Mouse (Mus musculus) stomach, embryonic 15.5 days (tissue): ENCODE measurements around the gene Zfp467. TPM values are rescaled to one million over a fixed set of nuclear protein-coding genes. Genes with fewer than 3 reads are reported as not detected.

Experiments used
- ATAC-seq: fragments of 200-750 bp; cut with Nextera tagmentation; 2 replicates; pipeline ENCODE4 v1.8.0; 2017; ENCODE audit warnings: low read depth, moderate number of reproducible peaks, moderate TSS enrichment; ENCODE audit not compliant: insufficient read depth, low FRiP score
- H3K27ac ChIP-seq: fragments of 300-500 bp; sonication (generic); 2 replicates; pipeline ENCODE4 v1.5.1; 2015; ENCODE audit warnings: mild to moderate bottlenecking, inconsistent platforms
- H3K27me3 ChIP-seq: fragments of 300-500 bp; sonication (generic); replicated peaks from 2 replicates; pipeline ENCODE4 v1.6.1; 2015; ENCODE audit warnings: inconsistent platforms
- H3K36me3 ChIP-seq: fragments of 300-500 bp; sonication (generic); 2 replicates; pipeline ENCODE4 v1.6.1; 2015; ENCODE audit warnings: inconsistent platforms
- H3K4me1 ChIP-seq: fragments of 300-500 bp; sonication (generic); 2 replicates; pipeline ENCODE4 v1.6.1; 2015; ENCODE audit warnings: inconsistent platforms
- H3K4me2 ChIP-seq: fragments of 300-500 bp; sonication (generic); 2 replicates; pipeline ENCODE4 v1.6.1; 2015; ENCODE audit warnings: mild to moderate bottlenecking, inconsistent platforms
- H3K4me3 ChIP-seq: fragments of 300-500 bp; sonication (generic); replicated peaks from 2 replicates; pipeline ENCODE4 v1.5.1; 2015; ENCODE audit warnings: inconsistent platforms
- H3K9ac ChIP-seq: fragments of 300-500 bp; sonication (generic); 2 replicates; pipeline ENCODE4 v1.6.1; 2015; ENCODE audit warnings: inconsistent platforms
- H3K9me3 ChIP-seq: fragments of 300-500 bp; sonication (generic); 2 replicates; pipeline ENCODE4 v1.6.1; 2016; ENCODE audit warnings: inconsistent platforms
- WGBS: fragments of 180-500 bp; shearing (Covaris S2); methylation state at CpG from one replicate; pipeline ENCODE4 v1.1.7; 2015; 5-methylcytosine and 5-hydroxymethylcytosine counted together
- polyA plus RNA-seq: library from polyadenylated mRNA; unstranded; fragments of >200 nt; fragmentation: Nextera tagmentation; extraction: Ambion mirVana; gene quantifications from 2 replicates; pipeline ENCODE4 v1.2.1, GENCODE M21; 2015

Zfp467 gene
- polyA plus RNA-seq, 1 experiment from 2014 or later, result 25.3 TPM

DNA sequence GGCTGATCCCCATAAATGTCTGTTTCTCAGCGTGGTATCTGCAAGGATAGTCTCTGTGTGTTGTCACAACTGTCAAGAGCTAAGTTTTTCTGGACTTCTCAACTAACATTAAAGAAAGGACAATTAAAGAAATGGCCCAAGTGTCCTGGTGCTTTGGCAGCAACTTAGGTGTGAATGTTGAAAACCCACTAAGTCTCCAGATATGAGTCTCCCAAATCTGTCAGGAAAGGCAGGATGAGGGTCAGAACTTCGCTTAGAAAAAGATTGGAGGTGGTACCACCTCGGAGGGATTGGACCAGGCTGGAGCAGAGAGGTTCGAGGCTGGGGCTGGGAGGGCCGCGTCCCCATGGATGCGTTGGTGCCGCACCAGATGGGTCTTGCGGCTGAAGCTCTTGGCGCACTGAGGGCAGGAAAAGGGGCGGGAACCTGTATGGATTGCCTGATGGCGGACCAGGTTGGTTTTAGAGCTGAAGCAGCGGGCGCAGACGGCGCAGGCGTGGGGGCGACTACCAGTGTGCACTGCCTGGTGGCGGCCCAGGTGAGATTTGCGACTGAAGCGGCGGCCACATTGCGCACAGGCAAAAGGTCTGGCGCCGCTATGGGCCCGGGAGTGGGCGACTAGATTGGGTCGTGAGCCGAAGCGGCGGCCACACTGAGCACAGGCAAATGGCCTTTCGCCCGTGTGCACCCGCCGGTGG is 7.8 kb downstream of the Zfp467 start:
- WGBS, result 78% methylated on average over 35 of the region's 35 CpGs
- Histone ChIP-seq H3K4me3 (no peak overlapping the region), H3K27me3 (no peaks in the 10 kb centered on the region), H3K4me2 (no peak overlapping the region), H3K27ac (no peak overlapping the region), H3K4me1 (peaks cover 16% of the 10 kb centered on the region), H3K36me3 (peaks cover 45% of the 10 kb centered on the region), H3K9ac (no peak overlapping the region), H3K9me3 (no peaks in the 10 kb centered on the region)
- ATAC-seq, result no peak

GRCm38 (mm10) chr6:48435706-48436349 is 9.8 kb downstream of the Zfp467 start:
- Histone ChIP-seq H3K9me3 (no peaks in the 10 kb centered on the region), H3K36me3 (peaks cover 30% of the 10 kb centered on the region), H3K4me2 (no peak overlapping the region), H3K4me1 (peaks cover 16% of the 10 kb centered on the region), H3K9ac (no peak overlapping the region), H3K4me3 (no peak overlapping the region), H3K27me3 (no peaks in the 10 kb centered on the region), H3K27ac (0 out of 2 replicates have a peak overlapping the region, but pooled peaks have one; percentile 16)
- ATAC-seq, result no peak
- 50% methylated on average over 5 of the region's 5 CpGs for WGBS

DNA sequence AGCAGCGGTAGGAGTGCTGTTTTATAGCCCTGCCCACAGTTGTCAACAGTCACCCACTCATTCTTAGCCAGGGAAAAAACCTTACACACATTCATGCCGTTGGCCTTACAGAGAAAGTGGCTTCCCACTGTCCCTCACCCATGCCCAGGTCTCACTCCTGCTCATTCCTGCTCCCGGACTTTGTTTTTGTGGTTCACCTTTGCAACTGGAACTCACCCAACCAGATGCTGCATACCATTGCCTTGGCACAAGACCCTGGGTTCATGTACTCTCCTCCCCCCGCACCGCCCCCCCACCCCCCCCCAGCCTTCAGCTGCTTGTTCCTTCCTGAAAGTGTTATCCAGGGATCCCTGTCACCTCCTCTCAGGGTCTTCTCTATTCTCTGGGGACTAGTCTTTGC is 10.5 kb downstream of the Zfp467 start:
- Histone ChIP-seq H3K4me1 (peaks cover 11% of the 10 kb centered on the region), H3K9ac (no peak overlapping the region), H3K4me2 (peak overlapping the region; percentile 21; the same call in 1 of the 2 replicates), H3K4me3 (no peak overlapping the region), H3K9me3 (no peaks in the 10 kb centered on the region), H3K27me3 (no peaks in the 10 kb centered on the region), H3K27ac (peak overlapping the region; percentile 59; the same call in 1 of the 2 replicates), H3K36me3 (peaks cover 30% of the 10 kb centered on the region)
- no peak for ATAC-seq
- WGBS, result 44% methylated on average over 5 of the region's 5 CpGs

- Histone ChIP-seq H3K27ac (peak overlapping the region; percentile 59; the same call in 1 of the 2 replicates), H3K9me3 (no peaks in the 10 kb centered on the region), H3K36me3 (peaks cover 28% of the 10 kb centered on the region), H3K4me1 (peaks cover 11% of the 10 kb centered on the region), H3K27me3 (no peaks in the 10 kb centered on the region), H3K4me2 (peak overlapping the region; percentile 21; the same call in 1 of the 2 replicates), H3K9ac (no peak overlapping the region), H3K4me3 (no peak overlapping the region)
- 49% methylated on average over 6 of the region's 6 CpGs for WGBS
- no peak for ATAC-seq
Measured at GRCm38 (mm10) chr6:48434651-48435050, 11.0 kb downstream of the Zfp467 start.

GRCm38 (mm10) chr6:48432893-48433816 is 12.5 kb downstream of the Zfp467 start:
- no peaks in the 10 kb centered on the region for H3K9me3 ChIP-seq
- H3K4me2 ChIP-seq, result peak overlapping the region; percentile 16; the same call in 1 of the 2 replicates
- H3K9ac ChIP-seq, result no peak overlapping the region
- H3K4me1 ChIP-seq, result peaks cover 14% of the 10 kb centered on the region
- peak overlapping the region; percentile 77 for H3K27ac ChIP-seq
- whole genome bisulfite sequencing, result 41% methylated on average over 12 of the region's 12 CpGs
- H3K27me3 ChIP-seq, result no peaks in the 10 kb centered on the region
- peaks cover 13% of the 10 kb centered on the region for H3K36me3 ChIP-seq
- peak; percentile 65 for ATAC-seq
- 0 out of 2 replicates have a peak overlapping the region, but pooled peaks have one; percentile 1 for H3K4me3 ChIP-seq

GRCm38 (mm10) chr6:48430748-48431147 is 14.9 kb downstream of the Zfp467 start:
- ATAC-seq, result no peak
- Histone ChIP-seq H3K4me1 (peaks cover 7% of the 10 kb centered on the region; the same call in 1 of the 2 replicates), H3K27me3 (no peaks in the 10 kb centered on the region), H3K36me3 (no peaks in the 10 kb centered on the region), H3K9ac (no peak overlapping the region), H3K9me3 (no peaks in the 10 kb centered on the region), H3K4me2 (no peak overlapping the region), H3K27ac (no peak overlapping the region), H3K4me3 (no peak overlapping the region)
- 70% methylated on average over 5 of the region's 5 CpGs for WGBS

- no peak overlapping the region for H3K27ac ChIP-seq
- H3K36me3 ChIP-seq, result no peaks in the 10 kb centered on the region
- H3K9me3 ChIP-seq, result no peaks in the 10 kb centered on the region
- H3K27me3 ChIP-seq, result no peaks in the 10 kb centered on the region
- no peak overlapping the region for H3K9ac ChIP-seq
- 54% methylated on average over 4 of the region's 4 CpGs for WGBS
- H3K4me1 ChIP-seq, result 0 out of 2 replicates have a peak, but pooled peaks cover 3% of the 10 kb centered on the region
- no peak overlapping the region for H3K4me3 ChIP-seq
- ATAC-seq, result no peak
- H3K4me2 ChIP-seq, result no peak overlapping the region
Measured at GRCm38 (mm10) chr6:48428769-48429557, 16.7 kb downstream of the Zfp467 start.

- Histone ChIP-seq H3K4me2 (no peak overlapping the region), H3K4me1 (0 out of 2 replicates have a peak, but pooled peaks cover 3% of the 10 kb centered on the region), H3K4me3 (no peak overlapping the region), H3K36me3 (no peaks in the 10 kb centered on the region), H3K9me3 (no peaks in the 10 kb centered on the region), H3K27ac (no peak overlapping the region), H3K27me3 (no peaks in the 10 kb centered on the region), H3K9ac (no peak overlapping the region)
- ATAC-seq, result no peak
- WGBS, result 74% methylated on average over 5 of the region's 5 CpGs
Measured at GRCm38 (mm10) chr6:48426956-48427355, 18.7 kb downstream of the Zfp467 start.

GRCm38 (mm10) chr6:48424074-48424473 is 21.6 kb downstream of the Zfp467 start:
- Histone ChIP-seq H3K27me3 (no peaks in the 10 kb centered on the region), H3K36me3 (no peaks in the 10 kb centered on the region), H3K9me3 (no peaks in the 10 kb centered on the region), H3K27ac (no peak overlapping the region), H3K4me1 (0 out of 2 replicates have a peak, but pooled peaks cover 1% of the 10 kb centered on the region), H3K4me2 (no peak overlapping the region), H3K4me3 (no peak overlapping the region), H3K9ac (no peak overlapping the region)
- 62% methylated on average over 5 of the region's 5 CpGs for WGBS
- ATAC-seq, result no peak

GRCm38 (mm10) chr6:48423336-48423735 is 22.3 kb downstream of the Zfp467 start:
- no peak overlapping the region for H3K9ac ChIP-seq
- 84% methylated on average over 3 of the region's 3 CpGs for WGBS
- no peaks in the 10 kb centered on the region for H3K27me3 ChIP-seq
- no peak overlapping the region for H3K4me3 ChIP-seq
- no peaks in the 10 kb centered on the region for H3K36me3 ChIP-seq
- H3K9me3 ChIP-seq, result no peaks in the 10 kb centered on the region
- no peak for ATAC-seq
- H3K4me2 ChIP-seq, result no peak overlapping the region
- no peaks in the 10 kb centered on the region for H3K4me1 ChIP-seq
- no peak overlapping the region for H3K27ac ChIP-seq

- Histone ChIP-seq H3K9me3 (no peaks in the 10 kb centered on the region), H3K4me2 (no peak overlapping the region), H3K27me3 (no peaks in the 10 kb centered on the region), H3K9ac (no peak overlapping the region), H3K4me1 (no peaks in the 10 kb centered on the region), H3K4me3 (no peak overlapping the region), H3K36me3 (0 out of 2 replicates have a peak, but pooled peaks cover 14% of the 10 kb centered on the region), H3K27ac (no peak overlapping the region)
- ATAC-seq, result no peak
- 13% methylated on average over 2 of the region's 2 CpGs for WGBS
Measured at GRCm38 (mm10) chr6:48420647-48421046, 25.0 kb downstream of the Zfp467 start.
